Mouse (Mus musculus): ENCODE data around the gene Mettl24.

Mettl24 gene

GRCm38 (mm10) chr10:40844546-40844945 is 161.5 kb downstream of the Mettl24 start:
- Histone ChIP-seq H3K36me3 (ENCODE audit: control insufficient read depth, insufficient read depth, low read length, poor library complexity, severe bottlenecking) (peaks cover 27% of the 10 kb centered on the region), H3K27me3 (ENCODE audit: control insufficient read depth, insufficient read depth, low read length, poor library complexity, severe bottlenecking) (no peaks in the 10 kb centered on the region)
- DNase-seq (ENCODE audit: low read depth, low spot score) = no peak

DNA sequence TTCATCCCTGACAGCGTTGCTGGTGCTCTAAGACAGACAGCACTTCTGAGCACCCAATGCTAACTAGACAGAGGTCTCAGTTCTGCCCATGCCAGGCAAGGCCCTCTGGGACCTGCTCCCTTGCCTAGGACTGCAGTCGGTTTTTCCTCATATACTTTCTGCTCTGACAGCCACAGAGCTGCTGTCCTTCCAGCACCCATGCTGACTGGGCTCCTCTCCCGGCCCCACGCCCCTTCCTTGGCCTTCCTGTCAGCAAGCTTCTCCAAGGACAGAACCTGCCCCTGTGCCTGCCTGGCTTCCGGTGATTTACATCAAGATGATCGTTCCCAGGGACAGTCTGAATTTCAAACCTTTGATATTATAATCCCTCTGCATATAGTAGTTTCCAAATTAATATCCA is 162.5 kb downstream of the Mettl24 start:
- Histone ChIP-seq H3K27me3 (ENCODE audit: control insufficient read depth, insufficient read depth, low read length, poor library complexity, severe bottlenecking) (no peaks in the 10 kb centered on the region), H3K36me3 (ENCODE audit: control insufficient read depth, insufficient read depth, low read length, poor library complexity, severe bottlenecking) (peaks cover 28% of the 10 kb centered on the region)
- no peak for DNase-seq (ENCODE audit: low read depth, low spot score)

- peaks cover 28% of the 10 kb centered on the region for H3K36me3 ChIP-seq (ENCODE audit: control insufficient read depth, insufficient read depth, low read length, poor library complexity, severe bottlenecking)
- no peak for DNase-seq (ENCODE audit: low read depth, low spot score)
These were observed 164.2 kb downstream of the Mettl24 start for GRCm38 (mm10) chr10:40847176-40847874.

GRCm38 (mm10) chr10:40850644-40851043 is 167.6 kb downstream of the Mettl24 start:
- Histone ChIP-seq H3K27me3 (ENCODE audit: control insufficient read depth, insufficient read depth, low read length, poor library complexity, severe bottlenecking) (no peaks in the 10 kb centered on the region), H3K36me3 (ENCODE audit: control insufficient read depth, insufficient read depth, low read length, poor library complexity, severe bottlenecking) (peaks cover 16% of the 10 kb centered on the region)
- DNase-seq (ENCODE audit: low read depth, low spot score) = no peak

More at GRCm38 (mm10) chr10:40847176-40847874, 164.2 kb downstream of the Mettl24 start:
- H3K27me3 ChIP-seq (ENCODE audit: control insufficient read depth, insufficient read depth, low read length, poor library complexity, severe bottlenecking) = no peaks in the 10 kb centered on the region

DNA sequence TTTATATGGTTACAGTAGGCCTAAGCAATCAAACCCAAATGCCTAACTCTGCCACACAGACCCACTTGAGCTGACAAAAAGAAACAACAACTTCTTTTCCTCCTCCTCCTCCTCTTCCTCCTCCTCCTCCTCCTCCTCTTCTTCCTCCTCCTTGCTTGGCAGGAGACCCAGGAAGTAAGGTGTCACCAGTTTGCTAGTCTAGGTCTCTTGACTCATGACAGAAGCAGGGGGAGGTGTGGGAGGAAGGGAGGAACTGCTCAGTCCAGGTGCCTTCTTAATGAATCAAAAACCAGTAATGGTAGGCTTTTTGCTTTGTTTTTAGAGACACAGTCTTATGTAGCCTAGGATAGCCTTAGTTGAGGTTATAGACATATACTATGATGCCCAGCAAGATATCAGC is 168.1 kb downstream of the Mettl24 start:
- no peak for DNase-seq (ENCODE audit: low read depth, low spot score)
- peaks cover 12% of the 10 kb centered on the region; the same call in 1 of the 2 replicates for H3K36me3 ChIP-seq (ENCODE audit: control insufficient read depth, insufficient read depth, low read length, poor library complexity, severe bottlenecking)
- H3K27me3 ChIP-seq (ENCODE audit: control insufficient read depth, insufficient read depth, low read length, poor library complexity, severe bottlenecking) = no peaks in the 10 kb centered on the region

GRCm38 (mm10) chr10:40855616-40856015 is 172.5 kb downstream of the Mettl24 start:
- DNase-seq (ENCODE audit: low read depth, low spot score) = no peak

GRCm38 (mm10) chr10:40856703-40857102 is 173.6 kb downstream of the Mettl24 start:
- 0 out of 2 replicates have a peak, but pooled peaks cover 3% of the 10 kb centered on the region for H3K36me3 ChIP-seq (ENCODE audit: control insufficient read depth, insufficient read depth, low read length, poor library complexity, severe bottlenecking)
- no peak for DNase-seq (ENCODE audit: low read depth, low spot score)
- no peaks in the 10 kb centered on the region for H3K27me3 ChIP-seq (ENCODE audit: control insufficient read depth, insufficient read depth, low read length, poor library complexity, severe bottlenecking)

More at GRCm38 (mm10) chr10:40855616-40856015, 172.5 kb downstream of the Mettl24 start:
- H3K36me3 ChIP-seq (ENCODE audit: control insufficient read depth, insufficient read depth, low read length, poor library complexity, severe bottlenecking) = 0 out of 2 replicates have a peak, but pooled peaks cover 3% of the 10 kb centered on the region
- no peaks in the 10 kb centered on the region for H3K27me3 ChIP-seq (ENCODE audit: control insufficient read depth, insufficient read depth, low read length, poor library complexity, severe bottlenecking)

- H3K27me3 ChIP-seq (ENCODE audit: control insufficient read depth, insufficient read depth, low read length, poor library complexity, severe bottlenecking) = no peaks in the 10 kb centered on the region
- DNase-seq (ENCODE audit: low read depth, low spot score) = no peak
- 0 out of 2 replicates have a peak, but pooled peaks cover 3% of the 10 kb centered on the region for H3K36me3 ChIP-seq (ENCODE audit: control insufficient read depth, insufficient read depth, low read length, poor library complexity, severe bottlenecking)
These were observed 174.5 kb downstream of the Mettl24 start for GRCm38 (mm10) chr10:40857599-40857998.
